Mouse (Mus musculus) brain, adult 2 months (tissue): ENCODE data around the gene Phlda3.

ENCODE experiments used
- DNase-seq: peaks from one replicate; pipeline ENCODE4 v3.0.0; 2011; ENCODE audit warnings: low read depth, low spot score

The Phlda3 gene

DNA sequence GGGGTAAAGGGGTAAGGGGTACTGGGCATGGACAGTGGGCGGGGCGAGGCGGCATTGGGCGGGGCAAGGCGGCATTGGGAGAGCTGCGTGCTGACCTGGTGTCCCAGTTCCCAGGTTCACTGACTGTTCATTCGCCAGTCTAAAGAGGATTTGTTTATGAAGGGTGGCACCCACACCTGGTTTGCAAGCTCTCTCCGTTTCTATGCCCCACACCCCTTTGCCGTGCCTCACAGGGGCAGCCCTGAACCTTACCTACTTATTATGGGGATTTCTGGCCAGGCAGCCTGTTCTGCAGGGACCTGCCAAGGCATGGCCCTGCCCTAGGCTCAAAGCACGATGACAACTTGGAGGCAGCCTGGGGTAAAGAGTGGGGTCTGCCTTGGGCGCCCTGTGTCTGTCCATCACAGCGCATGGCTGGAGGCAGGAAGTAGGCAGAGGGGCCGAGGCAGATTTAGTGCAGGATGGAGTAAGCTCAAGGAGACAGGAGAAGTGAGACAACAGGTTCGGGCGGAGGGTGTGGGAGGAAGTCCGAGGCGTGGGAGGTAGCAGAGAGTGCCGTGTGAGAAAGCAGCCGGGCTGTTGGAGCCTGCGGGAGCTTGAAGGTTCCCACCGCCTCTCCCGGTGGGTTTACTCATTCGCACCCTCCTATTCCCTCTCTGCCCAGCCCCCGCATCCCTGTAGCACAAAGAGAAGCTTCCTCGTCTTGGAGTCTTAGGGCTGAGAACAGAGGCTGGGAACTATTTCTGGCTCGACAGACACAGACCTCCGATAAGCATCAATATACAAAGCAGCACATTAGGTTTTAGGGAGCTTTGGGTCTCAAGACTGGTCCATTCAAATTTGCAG, 27.7 kb downstream of the Phlda3 start:
- peak; percentile 81 for DNase-seq

DNA sequence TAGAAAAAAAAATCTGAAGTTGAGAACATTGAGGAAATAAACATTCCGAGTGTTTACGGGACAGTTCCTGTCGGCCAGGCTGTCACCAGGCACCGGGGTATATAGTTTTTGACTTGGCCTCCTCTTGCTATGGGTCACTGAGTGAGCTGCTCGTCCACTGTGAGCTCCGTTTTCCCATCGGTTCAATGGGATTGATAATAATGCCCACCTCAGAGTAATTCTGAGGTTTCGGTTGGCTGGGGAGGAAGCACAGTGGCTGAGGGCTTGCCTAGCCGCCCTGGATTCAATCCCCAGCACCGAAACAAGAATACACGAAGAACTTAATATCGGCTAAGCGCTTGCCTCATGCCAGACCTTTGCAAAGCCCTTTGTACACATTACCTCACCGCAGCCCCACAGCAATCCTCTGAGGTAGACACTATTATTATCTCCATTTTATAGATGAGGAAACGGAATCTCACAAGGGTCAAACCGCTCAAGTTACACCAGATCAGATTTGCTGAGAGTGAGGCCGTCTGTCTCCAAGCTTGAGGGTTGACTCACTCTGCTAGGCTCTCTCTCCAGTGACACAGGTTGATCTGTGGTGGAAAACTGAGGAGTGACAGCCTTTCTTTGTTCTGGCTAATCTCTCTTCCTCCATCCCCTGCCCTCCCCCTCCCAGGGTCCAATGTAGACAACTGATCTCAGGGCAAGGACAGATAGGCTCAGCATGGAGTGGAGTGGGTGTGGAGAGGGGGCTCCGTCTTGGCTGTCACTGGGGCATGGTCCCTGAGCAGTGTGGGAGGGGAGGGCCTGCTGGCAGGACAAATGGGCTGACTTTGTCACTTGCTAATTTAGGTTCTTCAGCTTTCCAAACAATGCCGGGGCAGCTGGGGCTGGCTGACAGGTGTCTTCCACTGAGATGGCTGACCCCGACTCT, 28.6 kb downstream of the Phlda3 start:
- no peak for DNase-seq

DNA sequence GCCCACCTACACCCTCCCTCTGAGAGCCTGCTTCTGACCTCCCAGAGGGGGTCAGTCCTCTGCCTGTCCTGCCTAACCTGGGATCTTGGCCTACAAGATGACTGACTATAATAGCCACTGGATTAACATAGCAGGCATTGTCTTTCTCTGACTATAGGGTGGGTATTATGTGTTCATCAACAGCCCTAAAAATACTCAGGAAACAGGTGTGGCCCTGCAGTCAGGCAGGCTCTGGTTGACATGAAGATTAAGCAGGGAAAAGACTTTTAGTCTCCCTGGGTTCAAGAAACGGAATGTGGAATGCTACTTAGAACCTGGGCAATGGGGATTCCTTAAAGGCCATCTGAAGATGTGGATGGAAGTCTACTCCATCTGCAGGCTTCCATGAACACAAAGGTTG, 32.6 kb downstream of the Phlda3 start:
- DNase-seq, result no peak

DNA sequence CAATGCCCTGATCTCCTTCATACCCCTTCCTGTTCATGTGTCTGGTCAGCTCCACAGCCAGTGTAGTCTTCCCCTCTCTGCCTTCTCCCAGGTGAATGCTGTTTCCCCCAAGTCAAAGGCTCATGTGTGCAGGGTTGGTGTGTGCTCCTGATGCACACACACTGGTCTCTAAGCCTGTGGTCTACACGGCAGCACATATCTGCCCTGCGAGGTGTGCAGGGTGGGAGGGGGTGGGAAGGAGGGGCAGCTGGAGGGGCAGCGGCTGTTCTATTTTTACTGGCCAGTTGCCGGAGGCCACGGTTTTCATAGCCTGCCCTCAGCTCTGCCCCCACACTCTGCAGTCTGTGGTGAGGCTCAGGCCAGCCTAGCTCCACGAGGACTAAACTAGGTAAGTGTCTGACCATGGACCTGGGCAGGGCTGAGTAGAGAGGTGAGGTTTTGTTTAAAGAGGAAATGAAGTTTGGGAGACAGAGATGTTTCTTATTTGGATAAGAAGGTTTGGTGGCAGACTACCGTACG, 33.2 kb downstream of the Phlda3 start:
- DNase-seq, result no peak

DNA sequence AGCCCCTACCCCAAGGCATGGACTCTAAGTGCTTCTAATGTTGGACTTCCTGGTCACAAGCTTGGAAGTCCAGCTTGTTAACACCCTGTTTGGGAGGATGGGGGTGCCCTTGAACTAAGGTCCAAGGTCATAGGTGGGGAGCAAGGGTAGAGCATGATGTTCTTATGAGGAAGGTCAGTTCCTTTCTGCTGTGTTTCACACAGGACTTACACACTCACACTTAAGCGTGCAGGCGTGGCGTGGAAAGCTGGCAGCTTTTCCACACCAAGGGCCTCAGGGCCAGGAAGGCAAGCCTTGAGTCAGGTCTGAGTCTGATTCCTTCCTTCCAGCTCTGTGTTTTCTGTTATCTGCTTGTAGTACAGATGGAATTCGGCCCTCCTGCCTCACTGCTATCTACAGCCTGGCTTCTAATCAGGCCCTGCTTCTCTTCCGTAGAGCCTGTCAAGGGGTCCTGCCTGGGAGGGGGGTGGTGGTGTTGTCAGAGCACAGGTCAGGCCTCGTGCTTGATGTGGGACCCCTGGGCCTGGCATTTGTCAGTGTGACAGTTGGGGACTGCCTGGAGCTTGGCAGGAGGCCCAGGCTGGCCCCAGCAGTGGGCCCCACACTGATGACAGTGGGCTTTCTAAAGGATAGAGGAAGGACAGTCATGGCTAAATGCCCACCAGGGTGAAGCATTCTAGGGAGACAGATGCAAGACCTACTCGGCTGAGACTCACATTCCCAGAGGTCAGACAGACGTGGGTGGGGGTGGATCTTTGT, 34.5 kb downstream of the Phlda3 start:
- no peak for DNase-seq

DNA sequence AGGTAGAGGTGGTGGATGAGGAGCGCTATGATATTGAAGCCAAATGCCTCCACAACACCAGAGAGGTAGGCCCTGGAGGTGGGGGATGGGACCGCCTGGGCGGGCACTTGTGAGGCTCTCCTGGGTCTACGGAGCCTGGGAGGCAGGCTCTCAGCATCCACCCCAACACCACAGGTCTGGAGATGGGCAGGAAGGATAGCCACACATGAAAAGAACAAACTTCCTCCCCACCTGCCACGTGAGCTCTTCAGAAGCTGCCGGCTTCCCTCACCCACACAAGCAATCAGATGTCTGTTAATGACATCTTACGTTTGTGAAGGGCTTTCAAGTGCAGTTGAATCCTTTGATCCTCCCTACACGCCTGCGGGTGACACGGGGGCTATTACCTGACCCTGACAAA, 41.6 kb downstream of the Phlda3 start:
- DNase-seq, result no peak

DNA sequence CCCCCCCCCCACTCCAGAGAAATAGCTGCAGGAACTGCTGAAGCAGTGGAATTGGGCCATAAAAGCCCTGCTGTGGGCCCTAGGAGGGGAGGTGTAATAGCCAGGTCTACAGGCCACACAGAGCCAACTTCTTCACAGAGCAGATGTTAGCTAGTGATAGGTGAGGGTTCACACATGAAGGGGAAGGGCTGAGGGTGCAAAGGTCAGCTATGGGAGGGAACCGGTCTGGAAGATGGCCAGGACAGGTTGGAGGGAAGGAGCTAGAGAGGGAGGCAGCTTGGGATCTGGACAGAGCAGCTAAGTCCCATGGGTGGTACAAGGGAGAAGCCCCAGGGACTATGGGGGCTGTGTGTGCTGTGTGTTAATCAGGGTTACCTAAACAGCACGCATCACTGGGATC, 44.3 kb downstream of the Phlda3 start:
- DNase-seq, result no peak

DNA sequence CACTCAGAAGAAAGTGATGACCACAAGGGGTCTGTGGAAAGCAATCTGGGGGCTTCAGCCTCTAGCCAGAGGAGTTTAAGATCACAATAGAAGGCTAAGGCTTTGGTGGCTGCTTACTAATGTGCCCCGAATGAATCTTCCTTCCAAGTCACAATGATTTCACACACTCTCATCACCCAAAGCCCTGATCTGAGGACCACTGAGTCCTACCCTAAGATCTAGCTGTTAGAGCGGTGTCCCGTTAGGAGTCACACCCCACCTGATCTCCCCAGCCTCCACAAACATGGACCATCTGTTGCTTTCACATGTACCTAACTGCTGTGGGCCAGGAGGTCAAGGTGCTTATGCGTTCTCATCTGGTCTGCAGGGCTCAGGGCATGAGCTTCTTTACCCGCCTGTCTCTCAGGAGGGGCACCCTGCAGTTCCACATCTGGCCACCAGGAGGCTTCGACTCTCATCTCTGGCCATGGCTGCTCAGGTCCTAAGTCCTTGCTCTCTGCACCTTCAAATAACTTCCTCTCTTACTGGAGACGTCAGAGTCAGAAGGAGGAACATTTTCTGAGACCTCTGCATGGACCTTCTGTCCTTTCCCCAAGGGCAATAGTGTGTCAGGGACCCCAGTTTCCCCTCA, 45.2 kb downstream of the Phlda3 start:
- DNase-seq, result peak; percentile 79

DNA sequence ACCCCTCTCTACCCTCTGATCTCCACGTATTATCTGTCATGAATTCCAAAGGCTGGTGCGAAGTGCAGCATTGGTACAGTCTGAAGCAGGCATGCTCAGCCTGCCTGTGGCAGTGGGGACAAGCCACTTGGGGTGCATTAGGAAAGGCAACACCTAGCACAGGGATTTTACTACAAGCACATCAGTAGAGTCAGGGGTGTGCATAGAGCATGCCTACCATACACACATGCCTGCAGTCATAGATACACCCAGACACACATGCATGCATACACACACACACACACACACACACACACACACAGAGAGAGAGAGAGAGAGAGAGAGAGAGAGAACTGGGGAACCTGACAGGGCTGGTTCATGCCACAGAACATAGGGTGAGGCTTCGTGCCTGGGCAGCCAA, 46.3 kb downstream of the Phlda3 start:
- DNase-seq, result no peak

DNA sequence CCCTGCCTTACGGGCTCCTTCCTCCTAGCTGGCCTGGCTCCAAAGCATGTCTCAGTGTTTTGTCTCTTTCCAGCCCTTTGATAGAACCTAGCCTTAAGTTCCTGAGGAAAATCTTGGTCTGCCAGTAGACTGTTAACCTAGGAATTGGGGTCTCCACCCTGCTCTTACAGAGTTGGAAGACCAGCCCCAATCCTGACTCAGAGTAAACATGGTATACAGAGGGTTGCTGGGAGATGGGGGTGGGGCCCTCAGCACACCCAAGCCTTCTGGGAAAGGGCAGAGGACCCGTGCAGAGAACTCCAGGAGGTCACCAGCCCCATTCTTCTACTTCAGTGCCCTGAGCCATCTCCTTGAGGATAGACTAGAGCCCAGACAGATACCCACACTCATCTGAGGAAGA, 46.7 kb downstream of the Phlda3 start:
- no peak for DNase-seq

DNA sequence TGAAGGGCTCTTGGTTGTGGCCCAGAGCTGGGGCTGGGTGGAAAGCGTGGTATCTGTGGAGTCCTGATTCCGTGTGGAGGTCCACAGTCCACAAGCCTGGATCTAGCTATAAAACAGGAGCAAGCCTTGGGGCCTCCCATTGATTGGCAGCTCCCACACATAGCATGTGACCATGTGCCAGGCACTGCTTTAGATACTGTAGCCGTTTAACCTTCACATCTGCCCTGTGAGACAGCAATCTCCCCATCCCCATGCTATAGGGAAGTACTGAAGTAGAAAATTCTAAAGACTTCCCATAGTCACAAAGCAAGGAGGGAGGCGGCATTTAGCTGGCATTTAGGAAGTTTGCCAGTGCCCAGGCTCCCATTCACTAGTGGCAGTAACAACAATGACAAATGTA, 47.2 kb downstream of the Phlda3 start:
- DNase-seq, result peak; percentile 41

DNA sequence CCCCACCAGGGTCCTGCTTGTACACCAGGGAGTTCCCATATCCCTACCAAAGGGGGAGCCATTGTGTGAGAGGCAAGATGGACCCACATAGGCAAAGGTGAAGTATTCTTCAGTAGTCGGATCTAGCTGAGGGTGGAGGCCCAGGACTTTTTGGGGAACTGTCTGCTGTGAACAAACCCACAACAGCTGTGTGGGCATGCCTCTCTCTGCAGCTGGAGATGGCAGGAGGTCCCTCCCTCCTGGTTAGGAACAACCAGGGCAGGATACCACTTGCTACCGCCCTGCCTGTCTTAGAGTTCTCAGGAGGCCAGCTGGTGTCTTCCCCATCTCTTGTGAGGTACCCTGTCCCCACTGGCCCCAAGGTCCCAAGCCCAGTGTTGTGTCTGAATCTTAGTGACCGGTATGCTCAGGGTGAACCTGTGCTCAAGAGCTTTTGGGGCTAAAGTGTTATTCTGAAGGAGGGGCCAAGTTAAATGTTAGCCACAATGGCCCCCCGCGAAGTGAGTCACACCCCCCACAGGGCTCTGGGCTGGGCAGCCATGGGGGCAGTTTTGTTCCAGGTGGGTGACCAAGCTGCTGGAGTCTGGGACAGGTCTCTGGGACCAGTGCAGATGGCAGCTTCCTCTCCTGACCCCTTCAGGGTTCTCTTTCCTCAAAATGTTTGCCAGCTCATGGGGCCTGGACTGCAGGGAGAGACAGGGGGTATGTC, 47.9 kb downstream of the Phlda3 start:
- no peak for DNase-seq

DNA sequence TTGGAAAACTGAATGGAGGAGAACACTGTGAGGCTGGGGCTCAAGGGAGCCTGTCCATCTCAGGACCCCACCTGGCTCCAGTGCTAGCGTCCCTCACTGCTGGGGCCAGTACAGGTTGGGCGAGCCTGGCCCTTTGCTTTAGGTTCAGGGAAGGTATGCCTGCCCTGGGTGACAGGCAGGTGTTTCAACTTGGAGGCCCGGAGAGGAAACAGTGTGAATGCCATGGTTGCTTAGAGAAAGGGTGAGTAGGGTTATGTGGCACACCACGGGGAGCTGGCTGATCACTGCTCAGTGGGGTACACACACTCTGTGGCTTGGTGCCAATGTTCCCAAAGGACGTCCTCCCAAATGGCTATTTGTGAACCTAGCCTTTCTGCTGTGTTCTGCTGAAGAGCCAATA, 48.6 kb downstream of the Phlda3 start:
- DNase-seq, result no peak

DNA sequence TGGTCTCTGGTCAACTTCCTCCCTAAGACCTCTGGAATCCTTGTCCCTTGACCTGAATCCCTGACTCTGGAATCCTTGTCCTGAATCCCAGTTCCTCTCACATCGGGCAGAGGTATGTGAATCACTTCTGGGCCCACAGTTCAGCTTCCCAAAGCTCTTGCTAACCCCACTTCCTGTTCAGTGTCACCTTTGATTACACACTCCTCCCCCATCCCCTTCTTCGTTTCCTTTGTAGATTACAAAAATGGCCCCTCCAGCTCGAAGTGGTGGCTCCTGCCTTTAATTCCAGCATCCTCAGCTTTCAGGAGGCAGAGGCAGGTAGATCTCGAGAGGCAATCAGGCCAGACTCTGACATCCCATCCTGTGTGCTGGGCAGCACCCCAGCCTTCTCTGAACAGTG, 51.7 kb downstream of the Phlda3 start:
- DNase-seq, result no peak

DNA sequence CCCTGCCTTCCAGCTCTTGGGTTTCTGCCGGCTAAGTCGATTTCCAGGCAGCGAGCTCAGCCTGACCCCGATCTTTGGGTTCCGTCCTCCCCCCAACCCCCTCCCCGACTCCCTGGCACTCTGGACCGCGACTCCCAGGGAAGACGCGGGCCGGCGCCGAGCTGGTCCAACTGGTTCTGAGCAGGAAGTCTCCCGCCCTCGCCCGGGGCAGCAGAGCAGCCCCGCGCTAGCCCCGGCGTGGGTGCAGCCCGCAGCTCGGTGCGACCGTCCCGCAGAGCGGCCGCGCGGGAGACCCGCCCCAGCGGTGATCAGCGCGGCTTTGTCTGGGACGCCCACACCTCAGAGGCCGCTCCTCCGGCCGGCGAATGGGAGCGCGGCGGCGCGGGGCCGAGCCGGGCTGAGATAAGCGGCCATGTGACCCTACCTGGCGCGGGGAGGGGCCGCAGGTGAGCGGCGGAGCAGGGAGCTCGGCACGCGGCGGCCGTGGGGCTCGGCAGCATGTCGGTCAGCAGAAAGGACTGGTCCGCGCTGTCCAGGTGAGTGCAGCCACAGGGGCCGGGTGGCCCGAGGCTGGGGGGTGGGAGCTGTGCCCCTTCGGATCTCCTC, 52.7 kb downstream of the Phlda3 start, which contains the start of gene Lad1:
Gene Lad1 (plus strand): TSS at position 118 of the 606 bp plus-strand sequence.
- DNase-seq, result no peak
